Mouse (Mus musculus) lung, adult 18-20 months (tissue): Measurements from ENCODE around the gene Tom1l2.

Experiments used
- DNase-seq, 2 experiments: peaks; one replicate each; pipeline ENCODE4 v3.0.0; 2022; ENCODE audit warnings: mixed read lengths in 2 of 2

Tom1l2 gene

DNA sequence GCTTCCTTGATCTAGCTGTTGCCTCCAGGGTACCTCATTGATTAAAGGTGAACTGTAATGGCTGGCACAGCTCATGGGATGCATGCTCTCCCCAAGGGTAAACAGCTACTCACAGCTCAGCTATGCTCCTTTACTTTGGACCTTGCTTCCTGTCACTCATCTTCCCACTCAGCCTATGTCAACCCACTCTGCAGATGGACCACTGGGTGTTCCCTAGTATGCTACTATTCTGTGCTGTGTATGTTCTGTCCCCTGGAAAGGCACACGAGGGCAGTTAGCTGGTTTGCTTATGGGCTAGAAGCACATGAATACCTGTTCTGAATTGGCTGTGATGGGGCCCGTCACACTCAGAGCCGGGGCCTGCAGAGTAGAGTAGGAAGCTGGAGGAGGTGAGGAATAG lies 92.0 kb downstream of the Tom1l2 start:
- DNase-seq: no peak

DNA sequence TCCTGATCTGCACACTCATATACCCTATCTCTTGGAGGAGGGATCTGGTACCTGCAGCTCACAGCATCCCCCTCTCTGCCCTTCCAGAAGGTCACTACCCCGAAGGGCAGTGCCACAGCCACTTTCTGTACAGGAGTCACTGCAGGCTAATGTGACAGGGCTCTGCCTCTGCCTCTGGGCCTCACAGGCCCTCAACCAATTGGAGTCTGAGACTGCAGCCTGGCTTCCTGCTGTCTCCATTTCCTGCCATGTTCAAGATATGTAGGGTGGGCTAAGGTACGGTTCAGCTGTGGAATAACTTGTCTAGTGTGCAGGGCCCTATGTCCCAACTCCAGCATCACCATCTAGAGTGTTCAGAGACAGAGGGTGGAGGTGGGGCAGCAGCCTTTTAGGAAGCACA lies 95.0 kb downstream of the Tom1l2 start:
- DNase-seq: no peak

DNA sequence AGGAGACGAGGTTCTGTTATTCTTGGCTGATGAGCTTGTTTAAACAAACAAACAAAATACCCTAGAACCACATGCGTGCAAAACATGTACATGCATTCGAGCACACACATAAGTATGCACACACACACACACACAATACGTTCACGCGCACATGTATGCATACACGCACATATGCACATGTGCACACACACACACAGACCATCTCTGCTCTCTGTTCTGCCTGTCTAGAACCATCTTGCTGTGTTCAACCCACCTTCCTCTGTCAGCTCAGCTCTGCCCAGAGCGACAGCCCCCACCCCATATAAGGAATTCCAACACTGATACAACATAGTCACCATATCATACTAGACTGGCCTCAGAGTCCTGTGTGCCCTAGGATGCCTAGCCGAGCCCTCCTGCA lies 96.0 kb downstream of the Tom1l2 start:
- DNase-seq: no peak

DNA sequence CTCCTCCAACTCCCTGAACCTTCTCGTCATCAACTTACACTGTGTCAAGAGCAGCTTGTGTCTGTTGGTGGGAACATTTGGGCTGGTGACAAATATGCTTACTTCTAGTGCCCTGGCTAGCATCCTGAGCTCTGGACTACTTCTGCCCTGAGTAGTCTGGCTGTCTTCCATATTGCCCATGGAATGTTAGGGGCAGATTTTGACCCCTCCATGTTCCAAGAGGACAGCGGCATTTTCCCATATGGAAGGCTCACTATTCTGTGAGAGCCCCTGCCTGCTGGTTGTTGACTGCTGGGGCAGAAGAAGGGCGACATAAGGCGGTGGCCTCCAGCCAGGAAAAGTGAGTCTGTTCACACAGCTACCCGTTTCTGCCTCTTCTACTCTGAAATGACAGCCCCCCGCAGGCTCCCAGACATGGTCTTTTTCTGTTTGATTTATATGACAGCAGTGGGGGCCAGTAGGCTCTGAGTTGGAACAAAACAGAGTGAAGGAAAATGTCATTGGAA lies 96.5 kb downstream of the Tom1l2 start:
- no peak for DNase-seq

DNA sequence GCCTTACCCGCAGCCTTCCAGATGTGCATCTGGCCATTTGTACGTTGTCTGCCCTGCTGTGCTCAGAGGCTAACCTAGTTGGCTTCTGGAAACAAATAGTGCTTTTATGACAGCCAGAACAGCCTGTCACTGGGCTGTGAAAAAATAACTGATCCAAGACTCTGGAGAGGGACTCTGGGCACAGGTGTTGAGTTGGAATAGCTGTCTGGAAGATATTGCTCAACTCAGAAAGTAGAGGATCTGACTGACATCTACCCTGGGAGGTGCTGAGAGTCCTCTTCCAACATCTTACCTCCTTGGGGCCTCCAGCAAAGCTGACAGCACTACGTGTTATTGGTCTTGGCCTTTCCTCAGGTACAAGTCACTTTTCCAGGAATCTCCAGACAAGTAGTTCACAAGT lies 97.1 kb downstream of the Tom1l2 start:
- no peak for DNase-seq

DNA sequence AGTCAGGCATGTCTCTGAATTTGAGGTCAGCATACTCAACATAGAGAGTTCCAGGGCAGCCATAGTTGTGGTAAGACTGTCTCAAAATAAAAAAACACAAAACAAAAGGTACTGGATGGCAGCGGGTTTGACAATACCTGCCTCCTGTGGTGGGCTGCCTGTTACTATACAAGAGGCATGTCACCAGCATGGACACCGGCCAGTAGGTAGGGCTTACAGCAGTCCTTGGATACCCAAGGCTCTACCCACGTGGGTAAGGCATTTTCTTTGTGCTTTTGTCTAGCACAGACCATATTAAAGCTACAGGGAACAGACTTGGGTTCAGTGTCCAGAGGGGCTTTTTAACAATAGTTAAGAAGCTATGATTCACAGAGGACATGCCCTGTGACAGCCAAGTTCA lies 97.5 kb downstream of the Tom1l2 start:
- DNase-seq: no peak

DNA sequence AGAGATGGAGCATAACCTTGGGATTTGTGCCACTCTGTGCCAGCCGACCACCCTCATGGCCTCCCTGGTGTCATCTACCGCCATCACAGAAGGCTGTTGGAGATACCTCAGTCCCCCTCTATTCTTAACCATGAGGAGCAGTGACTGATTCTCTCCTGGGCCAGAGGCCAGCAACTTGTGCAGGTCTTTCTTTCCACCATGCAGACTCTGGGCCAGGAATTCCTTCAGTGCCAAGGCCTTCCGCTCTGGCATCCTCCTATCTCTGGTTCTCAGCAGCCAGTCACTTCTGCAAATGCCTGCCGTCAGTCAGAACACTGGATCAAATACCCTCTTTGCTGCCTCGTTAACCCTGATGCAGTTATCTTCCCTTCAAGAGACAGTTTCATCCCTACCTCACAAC lies 98.4 kb downstream of the Tom1l2 start:
- no peak for DNase-seq

DNA sequence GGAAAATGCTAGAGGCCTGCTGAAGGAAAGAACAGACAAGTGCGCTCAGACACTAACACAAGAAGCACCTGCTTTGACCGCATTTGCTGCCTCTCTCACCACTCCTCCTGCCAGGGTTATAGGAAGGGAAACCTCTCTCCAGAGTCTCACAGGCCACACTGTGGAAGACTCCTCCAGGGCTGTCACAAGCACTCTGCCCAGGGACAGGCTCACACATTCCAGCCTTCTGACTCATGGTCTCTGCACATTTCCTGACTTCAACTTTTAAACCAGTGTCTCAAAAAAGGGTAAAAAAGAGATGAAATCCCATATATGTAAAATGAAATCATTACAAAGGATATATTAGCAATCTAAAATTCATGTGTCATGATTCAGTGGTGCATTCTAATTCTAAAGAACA lies 99.2 kb downstream of the Tom1l2 start:
- no peak for DNase-seq

DNA sequence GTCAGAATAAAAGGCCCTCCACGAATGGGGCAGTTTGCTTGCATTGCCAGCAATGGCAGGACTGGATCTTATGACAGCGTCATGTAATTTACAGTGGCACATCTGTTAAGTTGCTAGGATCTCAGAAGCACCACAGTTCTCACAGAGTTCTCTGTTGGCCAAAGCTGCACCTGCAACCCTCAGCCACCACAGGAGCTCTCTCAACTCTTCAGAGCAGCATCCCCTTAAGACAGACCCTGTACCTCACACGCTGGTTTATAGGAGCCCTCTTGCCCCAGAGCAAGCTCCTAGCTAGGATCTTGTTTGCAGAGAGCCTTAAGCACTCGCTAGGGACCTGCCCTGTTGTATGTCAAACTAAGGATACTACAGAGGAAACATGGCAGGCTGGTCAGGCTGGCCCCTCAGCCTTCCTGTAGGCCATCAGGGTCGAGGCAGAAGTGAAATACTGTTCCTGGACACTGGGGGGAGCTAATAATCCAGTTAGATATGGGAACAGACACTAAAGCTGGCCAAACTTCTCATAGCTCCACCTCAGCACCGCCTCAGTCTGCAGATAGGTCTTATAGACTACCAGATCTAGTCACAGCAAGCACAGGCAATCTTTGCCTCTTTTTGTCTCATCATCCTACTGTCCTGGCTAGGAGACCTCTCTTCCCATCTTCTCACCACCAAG lies 101.6 kb downstream of the Tom1l2 start:
- DNase-seq: peak in 1 of 2 experiments; percentile 67

DNA sequence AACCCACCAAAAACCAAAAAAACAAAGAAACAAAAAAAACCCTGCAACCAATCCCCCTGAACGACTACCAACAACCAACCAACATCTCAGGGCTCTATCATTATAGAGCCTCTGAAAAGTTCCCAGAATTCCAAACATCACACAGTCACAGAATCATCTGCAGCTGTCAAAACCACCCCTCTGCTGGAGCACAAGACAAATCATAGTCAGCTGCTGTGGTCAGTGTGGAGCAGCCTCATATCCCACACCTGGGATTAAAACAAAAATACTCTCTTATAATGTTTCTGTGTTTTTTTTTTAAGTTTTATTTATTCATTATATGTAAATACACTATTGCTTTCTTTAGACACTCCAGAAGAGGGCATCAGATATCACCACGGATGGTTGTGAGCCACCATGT lies 102.8 kb downstream of the Tom1l2 start:
- DNase-seq: no peak

DNA sequence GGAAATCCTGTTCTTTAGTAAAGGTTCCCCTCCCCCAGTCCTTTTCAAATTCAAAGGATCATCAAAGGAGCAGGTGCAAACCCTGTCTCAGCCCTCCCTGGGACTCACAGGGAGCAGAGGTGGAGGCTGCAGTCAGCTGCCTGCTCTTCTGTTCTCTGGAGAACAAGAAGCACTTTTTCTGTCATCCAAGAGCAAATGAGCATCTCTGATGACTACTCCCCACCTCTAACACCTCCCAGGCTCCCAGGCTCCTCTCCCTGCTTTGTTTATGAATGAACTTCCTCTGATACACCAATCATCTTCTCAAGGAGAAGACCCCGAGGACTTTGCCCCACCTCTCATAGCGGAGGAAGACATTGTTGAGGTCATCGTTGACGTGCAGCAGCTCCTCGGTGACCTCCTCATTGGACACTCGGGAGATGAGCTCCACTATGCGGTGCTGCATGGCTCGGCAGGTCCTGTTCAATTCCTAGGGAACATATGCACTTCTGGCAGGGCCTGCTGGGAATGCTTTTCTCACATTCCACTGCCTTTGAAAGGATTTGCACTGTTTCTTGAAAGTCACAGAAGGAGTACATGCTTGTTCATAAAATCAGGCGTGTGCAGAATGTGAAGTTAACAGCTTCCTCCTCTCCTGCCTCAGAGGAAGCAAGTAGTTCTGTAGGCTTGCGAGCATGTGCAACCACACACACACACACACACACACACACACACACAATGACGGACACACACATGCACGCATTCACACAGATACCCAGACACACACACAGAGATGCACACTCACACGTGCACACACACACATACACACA lies 103.9 kb downstream of the Tom1l2 start:
- no peak for DNase-seq

DNA sequence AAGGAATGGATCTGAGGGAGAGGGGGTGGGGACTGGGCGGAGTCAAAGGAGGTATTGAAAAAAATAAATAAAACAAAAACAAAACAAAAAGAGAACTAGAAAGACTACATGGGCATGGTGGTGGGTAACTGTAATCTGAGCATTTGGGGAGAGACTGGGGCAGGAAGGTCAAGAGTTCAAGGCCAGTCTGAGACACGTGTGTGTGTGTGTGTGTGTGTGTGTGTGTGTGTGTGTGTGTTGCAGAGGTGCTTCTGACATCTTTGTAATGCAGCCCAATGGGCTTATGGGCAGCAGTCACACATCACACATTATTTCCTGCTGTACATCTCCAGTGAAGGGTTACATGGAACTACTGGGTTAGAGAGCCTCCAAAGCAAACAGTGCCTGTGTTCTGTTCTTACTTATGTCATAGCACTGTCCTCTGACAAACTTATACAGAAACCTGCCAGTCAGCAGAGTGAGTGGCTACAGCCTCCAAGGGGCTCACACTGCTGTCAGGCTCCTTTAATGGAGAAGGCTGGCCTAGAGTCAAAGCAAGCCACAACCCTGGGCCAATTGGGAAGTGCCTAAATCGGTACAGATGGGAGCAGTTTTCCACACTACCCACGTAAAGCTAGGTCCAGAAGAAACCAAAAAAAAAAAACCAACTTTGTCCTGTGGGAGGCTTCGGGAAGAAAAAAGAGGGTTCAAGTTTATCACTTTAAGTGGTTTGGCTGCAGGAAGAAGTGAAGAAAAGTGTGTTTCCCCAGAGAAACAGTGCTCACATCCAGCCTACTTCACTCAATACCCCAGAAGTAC lies 104.8 kb downstream of the Tom1l2 start:
- DNase-seq: no peak

DNA sequence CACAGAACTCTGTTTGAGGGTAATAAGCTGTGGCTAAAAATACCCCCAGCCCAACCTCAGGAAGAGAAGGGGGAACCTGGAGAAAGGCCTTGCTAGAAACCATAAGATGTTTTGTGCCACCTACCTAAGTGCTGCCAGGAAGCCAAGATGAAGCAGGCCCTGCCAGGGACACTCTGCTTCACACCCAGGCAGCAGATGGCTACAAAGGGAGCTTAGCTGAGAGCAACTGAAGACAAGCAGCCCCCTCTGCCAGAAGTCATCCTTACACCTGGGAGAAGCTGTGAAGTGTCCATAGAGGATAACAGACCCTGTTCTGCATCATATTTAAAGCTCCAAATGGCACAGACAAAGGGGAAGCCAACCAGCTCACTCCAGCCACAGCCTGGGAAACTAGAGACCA lies 106.6 kb downstream of the Tom1l2 start:
- DNase-seq: no peak

DNA sequence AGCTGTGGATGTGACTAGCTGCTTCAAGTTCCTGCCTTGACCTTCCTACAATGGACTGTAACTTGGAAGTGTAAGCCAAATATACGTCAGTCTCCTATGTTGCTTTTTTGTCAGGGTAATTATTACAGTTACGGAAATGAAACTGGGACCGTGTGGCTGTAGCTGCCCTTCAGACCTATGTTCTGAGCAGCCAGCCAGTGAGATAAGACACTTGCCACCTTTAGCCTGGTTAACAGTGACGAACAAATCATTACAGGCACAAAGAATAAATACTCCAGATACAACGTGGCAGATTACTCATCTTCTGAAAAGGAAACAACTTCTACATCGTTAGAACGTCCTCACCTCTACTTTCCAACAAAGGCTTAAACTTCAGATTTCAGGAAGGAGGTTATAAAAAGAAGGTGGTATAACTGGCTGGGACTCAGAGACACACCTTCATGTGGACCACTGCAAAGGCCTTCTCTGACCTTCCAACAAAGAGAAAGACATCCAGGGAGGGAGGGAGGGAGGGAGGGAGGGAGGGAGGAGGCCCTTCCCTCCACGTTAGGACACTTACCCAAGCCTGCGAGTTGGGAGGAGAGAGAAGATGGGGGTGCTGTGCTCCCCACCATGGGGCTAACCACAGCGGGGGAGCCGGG lies 108.1 kb downstream of the Tom1l2 start:
- DNase-seq: no peak

DNA sequence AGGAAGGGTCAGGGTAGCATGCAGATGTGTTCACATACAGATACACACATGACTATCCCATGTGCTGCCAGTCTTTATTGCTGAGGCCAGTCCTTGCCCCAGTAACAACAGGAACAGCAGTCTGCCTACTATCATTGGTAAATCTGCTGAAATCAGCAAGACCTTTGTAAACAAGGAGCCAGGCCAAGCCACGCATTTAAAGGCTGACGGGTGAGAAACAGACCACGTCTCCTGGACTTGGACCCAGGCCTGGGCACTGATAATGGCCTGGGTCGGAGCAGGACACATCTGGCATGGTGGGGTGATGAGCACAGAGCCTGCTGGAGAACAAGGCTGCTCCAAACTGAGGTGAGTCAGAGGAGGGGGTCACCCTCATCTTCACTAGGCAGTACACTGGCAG lies 112.2 kb downstream of the Tom1l2 start:
- no peak for DNase-seq

DNA sequence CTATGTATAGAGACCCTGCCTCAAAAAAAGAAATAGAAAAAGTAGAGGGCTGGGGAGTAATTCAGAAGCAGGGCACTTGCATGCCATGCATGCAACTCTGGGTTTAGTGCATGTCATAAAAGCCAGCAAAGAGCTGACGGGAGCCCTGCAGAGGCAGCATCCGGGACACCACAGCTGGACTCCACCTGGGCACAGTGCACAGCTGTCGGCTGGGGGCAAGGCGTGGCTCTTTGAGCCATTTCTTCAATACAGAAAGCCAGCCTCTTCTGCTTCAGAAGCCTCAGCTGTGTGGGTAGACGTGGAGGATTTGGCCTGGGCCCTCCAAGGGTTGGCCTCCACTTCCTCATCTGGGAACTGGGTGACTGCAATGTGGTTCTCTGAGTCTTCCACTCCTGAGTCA lies 117.4 kb downstream of the Tom1l2 start:
- no peak for DNase-seq

DNA sequence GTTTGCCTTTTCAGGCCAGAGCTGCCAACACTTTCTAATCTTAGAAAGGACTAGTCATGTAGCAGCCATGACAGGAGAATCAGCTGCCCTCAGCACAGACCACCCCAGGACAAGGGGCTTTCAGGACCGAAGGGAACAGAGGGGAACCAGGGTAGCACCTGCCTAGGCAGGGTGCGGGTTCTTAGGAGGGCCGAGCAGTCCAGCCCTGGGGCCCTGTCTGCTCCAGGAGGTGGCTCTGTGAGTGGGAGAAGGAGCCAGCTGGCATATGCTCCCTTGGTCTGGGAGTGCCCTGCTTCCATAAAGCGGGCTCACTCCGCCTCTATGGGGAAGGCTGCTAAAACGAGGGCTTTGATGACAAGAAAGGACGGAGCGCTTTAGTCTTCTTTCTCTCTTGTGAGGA lies 119.5 kb downstream of the Tom1l2 start:
- DNase-seq: no peak

DNA sequence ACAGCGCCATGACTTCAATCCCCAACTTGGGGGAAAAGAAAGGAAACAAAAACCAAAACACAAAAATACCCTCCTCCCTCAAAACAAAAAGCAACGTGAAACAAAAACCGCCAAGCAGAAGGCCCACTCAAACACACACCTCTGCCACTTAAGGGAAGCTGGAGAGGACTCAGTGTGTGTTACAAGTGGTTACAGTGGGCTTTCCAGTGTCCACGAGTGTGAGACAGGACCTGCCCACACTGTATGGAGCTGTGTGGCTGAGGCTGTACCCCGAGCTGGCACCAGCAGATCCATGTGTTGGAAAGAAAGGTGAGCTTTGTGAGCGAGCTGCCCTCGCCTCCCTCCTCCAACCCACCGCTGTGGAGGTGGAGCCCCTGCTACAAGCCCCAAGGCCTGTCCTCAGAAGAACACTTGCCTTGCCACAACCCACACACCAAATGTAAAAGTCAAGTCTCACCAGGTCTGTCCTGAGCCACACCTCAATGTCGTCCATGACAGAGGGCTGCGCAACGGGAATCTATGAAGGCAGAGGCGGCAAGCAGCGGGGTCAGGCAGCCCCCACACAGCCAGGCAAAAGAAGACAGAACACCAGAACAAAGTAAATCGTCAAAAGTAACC lies 120.2 kb downstream of the Tom1l2 start:
- peak; percentile 33 to 49 for DNase-seq

DNA sequence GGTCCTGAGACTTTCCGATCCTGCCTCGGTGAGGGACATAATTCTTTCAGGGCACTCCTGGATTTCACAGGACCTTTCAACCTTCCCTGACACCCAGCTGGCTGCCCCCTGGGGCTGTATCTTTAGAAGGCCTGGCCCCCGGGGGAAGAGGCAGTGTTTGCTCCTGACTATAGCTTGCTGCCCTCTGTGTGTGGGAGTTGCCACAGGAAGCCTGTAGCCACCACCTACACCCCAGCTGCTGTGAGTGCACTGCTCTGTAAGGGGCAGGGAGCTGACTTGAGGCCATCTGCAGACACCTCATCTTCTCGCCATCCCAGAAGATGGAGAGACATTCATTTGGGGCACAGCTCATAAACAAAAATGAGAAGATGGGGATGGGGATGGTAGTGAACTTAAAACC lies 120.8 kb downstream of the Tom1l2 start:
- DNase-seq: no peak

DNA sequence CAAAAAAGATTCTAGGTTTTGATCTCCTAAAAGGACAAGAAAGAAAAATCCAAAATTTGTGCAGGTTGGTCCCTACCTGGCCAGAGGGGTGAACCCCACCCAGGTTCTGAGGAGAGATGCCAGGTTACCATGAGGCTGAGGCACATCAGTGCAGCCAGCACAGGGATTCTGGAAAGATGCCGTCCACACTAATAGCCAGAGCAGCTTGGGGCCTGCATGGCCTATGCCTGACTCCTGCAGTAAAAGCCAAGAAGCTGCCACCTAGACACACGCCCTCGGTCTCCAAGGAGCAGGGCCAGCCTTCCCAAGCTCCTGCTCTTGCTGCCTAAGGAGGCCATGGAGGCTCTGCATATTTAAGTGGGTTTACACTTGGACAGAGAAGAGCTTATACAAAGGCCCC lies 121.4 kb downstream of the Tom1l2 start:
- DNase-seq: no peak

DNA sequence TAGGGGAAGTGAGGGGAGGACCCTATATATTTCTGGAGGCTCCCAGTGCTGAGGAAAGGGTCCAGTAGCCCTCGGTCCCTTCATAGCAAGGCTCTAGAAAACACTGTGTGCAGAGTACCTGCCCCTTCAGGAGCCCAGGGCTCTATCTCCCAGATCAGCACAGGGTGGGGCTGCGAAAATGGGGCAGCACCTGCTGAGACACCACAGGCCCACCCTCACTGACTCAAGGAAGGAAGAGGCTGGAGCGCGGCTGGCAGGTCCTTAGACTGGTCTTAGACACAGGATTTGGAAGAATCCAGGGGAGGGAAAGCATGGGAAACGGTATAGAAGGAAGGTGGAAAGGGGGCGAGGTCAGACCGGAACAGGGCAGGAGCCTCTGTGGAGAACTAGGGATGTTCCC lies 122.2 kb downstream of the Tom1l2 start:
- DNase-seq: no peak

DNA sequence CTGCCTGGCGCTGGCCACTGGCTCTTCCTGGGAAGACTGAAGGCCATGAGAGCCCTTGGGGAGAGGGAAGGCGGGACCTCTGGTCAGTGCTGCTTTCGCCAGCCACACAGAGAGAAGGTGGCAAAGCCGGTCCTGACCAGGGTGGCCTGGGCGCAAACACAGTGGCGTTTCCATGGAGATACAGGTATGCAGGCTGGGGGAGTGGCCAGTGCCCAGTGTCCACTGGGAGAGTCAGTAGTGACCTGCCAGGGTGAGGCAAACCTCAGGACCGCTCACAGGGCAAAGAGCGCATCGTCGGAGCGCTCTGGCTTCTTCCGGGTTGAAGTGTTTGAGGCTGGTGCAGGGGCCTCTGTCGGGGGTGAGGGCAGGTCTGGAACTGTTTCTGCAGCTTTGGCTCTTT lies 122.9 kb downstream of the Tom1l2 start:
- peak; percentile 85 to 90 for DNase-seq

DNA sequence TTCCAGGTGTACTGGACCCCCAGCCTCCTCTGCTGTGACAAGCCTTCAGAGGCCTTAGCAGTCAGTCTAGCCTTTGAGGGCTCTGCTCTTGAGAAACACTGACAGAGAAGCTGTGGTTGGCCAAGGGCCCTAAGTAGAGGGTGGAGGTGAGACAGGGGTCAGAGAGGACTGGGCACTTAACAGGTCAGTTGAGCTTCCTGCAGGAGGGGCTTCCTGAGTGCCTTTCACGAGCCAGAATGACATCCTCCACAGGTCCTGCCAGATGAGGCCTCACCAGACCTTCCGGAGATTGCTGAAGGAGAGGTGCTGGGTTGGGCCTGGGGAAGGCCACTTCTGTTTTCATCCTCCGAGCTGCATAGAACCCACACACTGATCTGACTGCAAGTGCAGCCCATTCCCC lies 124.2 kb downstream of the Tom1l2 start:
- DNase-seq: peak; percentile 47 to 73
